Mouse (Mus musculus): ENCODE data around the gene Lsm12. TPM values are rescaled to one million over a fixed set of nuclear protein-coding genes. Genes with fewer than 3 reads are reported as not detected.

The Lsm12 gene
- 51.4 and 70.3 TPM in 2 replicates for polyA plus RNA-seq (2015; fragmentation: Nextera tagmentation; extraction: Ambion mirVana)

GRCm38 (mm10) chr11:102184646-102185495, at the start of gene Lsm12:
Lsm12 (minus strand) TSS chr11:102185296.
- Histone ChIP-seq H3K36me3 (replicated peaks) (peaks cover 28% of the 10 kb centered on the region), H3K27ac (replicated peaks) (peak within 1 kb of the TSS; percentile 92), H3K27me3 (no peaks in the 10 kb centered on the region), H3K9me3 (replicated peaks) (no peaks in the 10 kb centered on the region), H3K4me3 (replicated peaks) (peak within 1 kb of the TSS; percentile 94), H3K9ac (peak within 1 kb of the TSS; percentile 96), H3K4me1 (replicated peaks) (peaks cover 39% of the 10 kb centered on the region), H3K4me2 (peak within 1 kb of the TSS; percentile 85)
- under 1% methylated on average over 69 of the region's 70 CpGs for WGBS (ENCODE audit: insufficient replicate concordance)
- peak; percentile 82 for ATAC-seq (ENCODE audit: insufficient read depth)

- Histone ChIP-seq H3K4me2 (peak within 1 kb of the TSS; percentile 96), H3K27ac (replicated peaks) (peak within 1 kb of the TSS; percentile 83), H3K27me3 (peaks cover 52% of the 10 kb centered on the region), H3K4me1 (replicated peaks) (peaks cover 26% of the 10 kb centered on the region), H3K36me3 (replicated peaks) (no peaks in the 10 kb centered on the region), H3K9ac (peak within 1 kb of the TSS; percentile 88), H3K9me3 (replicated peaks) (no peaks in the 10 kb centered on the region), H3K4me3 (replicated peaks) (peak within 1 kb of the TSS; percentile 84)
- WGBS (ENCODE audit: insufficient replicate concordance), result under 1% methylated on average over 46 of the region's 49 CpGs
- ATAC-seq (ENCODE audit: insufficient read depth), result peak; percentile 94
Measured at GRCm38 (mm10) chr11:102230006-102230741, 45.1 kb upstream of the Lsm12 start, which contains the start of gene Hdac5. Hdac5 (minus strand) TSS chr11:102230166.

DNA sequence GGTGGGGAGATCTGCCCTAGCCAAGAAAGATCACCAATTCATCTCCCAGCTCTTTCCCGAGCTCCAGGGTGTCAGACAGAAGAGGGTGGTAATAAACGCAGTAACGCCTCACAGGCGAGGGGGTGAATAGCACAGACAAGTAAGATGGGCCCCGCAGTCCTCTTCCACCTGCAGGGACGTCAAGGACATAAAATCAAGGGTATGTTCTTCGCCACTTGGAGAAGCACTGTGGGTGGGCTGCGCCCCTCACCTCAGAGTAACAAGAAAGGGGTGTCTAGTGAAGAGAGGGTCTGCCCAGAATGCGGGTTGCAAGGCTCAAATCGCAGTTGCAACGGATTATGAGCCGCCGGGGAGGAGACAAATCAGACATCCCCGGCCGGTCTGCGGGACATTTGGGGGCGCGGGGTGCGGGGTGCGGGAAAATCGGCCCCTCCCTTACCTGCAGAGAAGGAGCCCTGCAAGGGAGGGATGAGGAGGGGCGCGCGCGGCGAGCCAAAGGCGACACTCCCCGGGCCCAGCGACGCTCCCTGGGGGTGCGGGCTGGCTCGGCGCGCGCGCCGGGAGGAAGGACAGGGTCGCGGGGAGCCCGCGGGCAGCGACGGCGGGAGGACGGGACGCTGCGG, 44.3 kb upstream of the Lsm12 start:
- no peaks in the 10 kb centered on the region for H3K36me3 ChIP-seq (replicated peaks)
- peak; percentile 60 for ATAC-seq (ENCODE audit: insufficient read depth)
- H3K4me2 ChIP-seq, result peak overlapping the region; percentile 96
- H3K9ac ChIP-seq, result peak overlapping the region; percentile 88
- peak overlapping the region; percentile 84 for H3K4me3 ChIP-seq (replicated peaks)
- H3K27me3 ChIP-seq, result peaks cover 59% of the 10 kb centered on the region
- peak overlapping the region; percentile 83 for H3K27ac ChIP-seq (replicated peaks)
- H3K4me1 ChIP-seq (replicated peaks), result peaks cover 34% of the 10 kb centered on the region
- H3K9me3 ChIP-seq (replicated peaks), result no peaks in the 10 kb centered on the region
- under 1% methylated on average over 47 of the region's 47 CpGs for WGBS (ENCODE audit: insufficient replicate concordance)

DNA sequence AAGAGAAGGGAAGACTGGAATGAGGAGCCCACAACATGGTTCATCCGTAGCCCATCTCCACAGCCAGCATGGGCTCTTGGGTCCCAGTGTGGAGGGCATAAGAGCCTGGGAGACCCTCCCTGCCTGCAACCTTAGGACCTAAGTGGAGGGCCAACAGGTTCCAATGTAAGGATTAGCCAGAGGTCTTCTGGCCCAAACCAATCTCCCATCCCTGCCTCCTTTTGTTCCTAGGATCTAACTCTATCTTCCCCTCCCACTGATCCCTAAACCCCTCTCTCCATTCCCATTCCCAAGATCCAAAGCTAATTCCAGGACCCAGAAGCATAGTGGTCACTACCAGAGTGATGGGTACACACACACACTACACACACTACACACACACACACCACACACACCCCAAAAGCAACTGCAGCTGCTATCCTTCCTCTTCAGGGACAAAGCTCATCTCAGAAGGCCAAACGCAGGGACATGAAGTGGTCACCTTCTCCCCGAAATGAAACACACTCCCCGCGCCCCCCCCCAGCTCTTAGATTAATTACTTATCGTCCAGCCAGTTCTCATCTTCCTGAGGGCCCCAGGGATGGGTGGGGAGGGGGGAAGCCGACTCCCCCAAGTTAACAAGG, 43.7 kb upstream of the Lsm12 start:
- H3K4me2 ChIP-seq, result peak overlapping the region; percentile 96
- peak overlapping the region; percentile 88 for H3K9ac ChIP-seq
- H3K27ac ChIP-seq (replicated peaks), result no peak overlapping the region
- H3K36me3 ChIP-seq (replicated peaks), result no peaks in the 10 kb centered on the region
- no peaks in the 10 kb centered on the region for H3K9me3 ChIP-seq (replicated peaks)
- no peak for ATAC-seq (ENCODE audit: insufficient read depth)
- H3K4me1 ChIP-seq (replicated peaks), result peaks cover 40% of the 10 kb centered on the region
- H3K27me3 ChIP-seq, result peaks cover 66% of the 10 kb centered on the region
- WGBS (ENCODE audit: insufficient replicate concordance), result 18% methylated on average over 7 of the region's 7 CpGs
- peak overlapping the region; percentile 84 for H3K4me3 ChIP-seq (replicated peaks)

DNA sequence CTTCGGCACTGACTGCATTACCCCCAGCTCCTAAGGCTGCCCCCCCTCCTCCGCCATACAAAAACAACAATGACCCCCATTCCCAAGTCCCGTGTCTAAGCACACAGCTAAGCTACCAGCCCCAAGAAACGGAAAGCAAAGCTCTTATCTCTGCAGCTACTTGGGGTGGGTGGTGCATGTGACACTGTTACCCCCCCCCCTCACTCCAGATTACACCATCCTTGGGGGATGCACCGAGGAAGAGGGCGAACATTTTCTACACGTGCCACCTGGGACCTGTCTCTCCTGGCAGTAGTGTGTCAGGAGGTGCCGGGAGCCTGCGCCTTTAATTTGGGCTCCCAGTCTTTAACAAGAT, 43.1 kb upstream of the Lsm12 start:
- H3K4me2 ChIP-seq, result peak overlapping the region; percentile 96
- 32% methylated on average over 9 of the region's 9 CpGs for WGBS (ENCODE audit: insufficient replicate concordance)
- no peak for ATAC-seq (ENCODE audit: insufficient read depth)
- peaks cover 72% of the 10 kb centered on the region for H3K27me3 ChIP-seq
- H3K4me1 ChIP-seq (replicated peaks), result peaks cover 44% of the 10 kb centered on the region
- no peaks in the 10 kb centered on the region for H3K36me3 ChIP-seq (replicated peaks)
- H3K9me3 ChIP-seq (replicated peaks), result no peaks in the 10 kb centered on the region
- H3K4me3 ChIP-seq (replicated peaks), result no peak overlapping the region; the same call in 1 of the 2 replicates
- H3K27ac ChIP-seq (replicated peaks), result no peak overlapping the region
- H3K9ac ChIP-seq, result no peak overlapping the region

DNA sequence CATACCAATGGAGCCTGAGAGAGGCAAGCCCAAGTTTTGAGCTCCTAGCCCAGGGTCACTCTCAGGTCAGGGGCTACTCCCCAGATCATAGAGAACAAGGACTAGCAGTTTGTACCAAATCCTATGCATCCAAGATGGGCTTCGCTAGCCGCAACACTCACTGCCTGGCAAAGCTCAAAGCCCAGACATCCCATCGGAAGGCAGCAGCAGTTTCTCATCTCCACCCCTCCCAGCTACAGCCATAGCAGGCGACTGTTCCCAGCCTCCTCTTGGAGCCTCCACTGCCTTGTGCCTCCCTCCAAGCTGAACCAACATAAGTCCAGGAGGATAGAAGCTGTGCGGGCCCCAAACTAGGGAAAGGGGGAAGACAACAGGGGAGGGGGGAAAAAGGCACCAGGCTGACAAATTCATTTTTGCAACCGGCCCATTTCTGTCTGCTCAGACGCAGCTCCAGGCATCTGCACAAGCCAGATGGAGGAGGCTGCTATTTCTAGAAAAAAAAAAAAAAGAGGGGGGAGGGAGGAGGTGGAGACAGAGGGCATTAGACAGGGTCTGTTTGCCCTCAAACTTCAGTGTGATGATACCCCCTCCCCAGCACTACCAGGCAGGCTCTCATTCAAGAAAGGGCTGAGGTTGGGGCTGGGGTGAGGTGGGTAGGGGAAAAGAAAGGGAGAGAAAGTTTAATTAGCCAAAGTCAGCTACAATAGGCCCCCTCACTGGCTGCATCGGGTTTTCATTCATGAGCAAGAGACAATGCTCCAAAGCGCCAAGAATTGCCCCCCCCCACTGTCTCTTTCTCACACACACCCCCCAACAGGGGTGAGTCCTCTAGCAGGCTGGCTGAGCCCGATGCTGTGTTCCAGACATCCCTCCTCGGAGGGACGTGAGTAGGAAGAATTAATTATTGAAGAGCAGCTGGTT, 42.4 kb upstream of the Lsm12 start:
- H3K9ac ChIP-seq, result no peak overlapping the region
- peaks cover 50% of the 10 kb centered on the region for H3K4me1 ChIP-seq (replicated peaks)
- no peaks in the 10 kb centered on the region for H3K9me3 ChIP-seq (replicated peaks)
- H3K4me2 ChIP-seq, result peak overlapping the region; percentile 96
- H3K36me3 ChIP-seq (replicated peaks), result no peaks in the 10 kb centered on the region
- H3K27ac ChIP-seq (replicated peaks), result no peak overlapping the region
- WGBS (ENCODE audit: insufficient replicate concordance), result 47% methylated on average over 12 of the region's 12 CpGs
- H3K27me3 ChIP-seq, result peaks cover 70% of the 10 kb centered on the region
- no peak overlapping the region; the same call in 1 of the 2 replicates for H3K4me3 ChIP-seq (replicated peaks)
- ATAC-seq (ENCODE audit: insufficient read depth), result no peak

DNA sequence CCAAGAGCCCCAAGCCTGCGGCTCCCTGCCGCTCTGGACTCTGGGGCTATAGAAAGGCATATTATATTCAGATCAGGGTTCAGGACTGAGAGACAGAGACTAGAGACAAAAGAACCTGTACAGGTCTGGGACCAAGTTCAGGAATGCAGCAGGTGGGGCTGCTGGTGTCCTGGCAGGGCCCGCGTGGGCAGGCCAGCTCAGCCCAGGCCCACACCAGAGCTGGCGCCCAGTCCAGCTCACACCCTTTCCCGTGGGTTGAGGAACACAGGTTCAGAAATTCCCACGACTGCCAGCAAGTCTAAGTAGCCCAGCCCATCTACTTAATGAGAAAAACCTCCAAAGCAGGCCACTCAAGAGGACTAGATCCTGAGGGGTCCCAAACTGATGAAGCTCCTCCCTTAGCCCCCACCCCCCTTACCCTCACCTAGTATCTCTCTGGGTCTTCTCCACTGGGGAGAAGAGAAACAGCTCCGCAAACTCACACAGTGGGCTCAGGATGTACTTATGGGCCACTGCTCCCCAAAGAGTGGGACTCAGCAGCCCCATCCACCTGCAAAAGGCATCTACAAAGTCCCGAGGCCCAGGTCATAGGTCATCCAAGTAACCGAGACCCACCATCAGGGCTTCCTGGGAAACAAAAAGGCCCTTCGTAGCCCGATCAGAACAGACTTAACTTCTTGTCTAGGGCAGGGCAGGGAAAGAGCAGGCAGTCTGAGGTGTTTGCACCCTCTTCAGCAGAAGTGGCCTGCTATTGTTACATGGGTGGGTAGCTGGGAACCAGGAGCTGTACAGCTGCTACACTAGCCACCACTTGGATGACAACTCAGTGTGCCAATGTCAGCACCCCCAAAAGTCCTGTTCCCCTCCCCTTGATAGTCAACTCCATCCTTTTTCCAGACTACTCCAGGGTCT, 41.2 kb upstream of the Lsm12 start:
- no peak overlapping the region for H3K9ac ChIP-seq
- no peak for ATAC-seq (ENCODE audit: insufficient read depth)
- H3K27me3 ChIP-seq, result peaks cover 72% of the 10 kb centered on the region
- H3K4me1 ChIP-seq (replicated peaks), result peaks cover 59% of the 10 kb centered on the region
- H3K4me3 ChIP-seq (replicated peaks), result no peak overlapping the region
- no peaks in the 10 kb centered on the region for H3K36me3 ChIP-seq (replicated peaks)
- no peak overlapping the region for H3K27ac ChIP-seq (replicated peaks)
- 66% methylated on average over 12 of the region's 12 CpGs for WGBS (ENCODE audit: insufficient replicate concordance)
- no peaks in the 10 kb centered on the region for H3K9me3 ChIP-seq (replicated peaks)
- no peak overlapping the region for H3K4me2 ChIP-seq

DNA sequence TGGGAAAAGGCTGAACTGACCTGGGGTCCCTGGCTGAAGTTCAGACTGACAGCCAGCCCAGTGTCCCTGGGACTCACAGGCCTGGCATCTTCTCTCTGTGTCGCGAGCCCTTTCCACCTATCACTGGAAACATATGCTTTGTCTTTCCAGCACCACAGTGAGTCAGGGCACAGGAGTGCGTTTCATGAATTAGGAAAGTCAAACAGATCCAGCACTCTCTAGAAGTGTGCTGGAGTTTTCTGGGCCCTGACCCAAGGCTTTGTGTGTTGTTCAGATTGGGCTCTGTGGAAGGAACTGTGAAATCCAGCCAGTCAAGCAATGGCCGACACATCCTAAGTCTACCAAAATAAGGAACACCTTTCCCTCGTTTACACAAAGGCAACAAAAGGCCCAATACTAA, 40.1 kb upstream of the Lsm12 start:
- H3K4me3 ChIP-seq (replicated peaks), result no peak overlapping the region
- H3K27me3 ChIP-seq, result peaks cover 72% of the 10 kb centered on the region
- ATAC-seq (ENCODE audit: insufficient read depth), result no peak
- peaks cover 60% of the 10 kb centered on the region for H3K4me1 ChIP-seq (replicated peaks)
- whole genome bisulfite sequencing (ENCODE audit: insufficient replicate concordance), result 53% methylated on average over 5 of the region's 5 CpGs
- no peaks in the 10 kb centered on the region for H3K9me3 ChIP-seq (replicated peaks)
- H3K36me3 ChIP-seq (replicated peaks), result no peaks in the 10 kb centered on the region
- H3K9ac ChIP-seq, result no peak overlapping the region
- no peak overlapping the region for H3K27ac ChIP-seq (replicated peaks)
- peak overlapping the region; percentile 53; the same call in 1 of the 2 replicates for H3K4me2 ChIP-seq

GRCm38 (mm10) chr11:102224686-102225085, 39.6 kb upstream of the Lsm12 start:
- no peak overlapping the region for H3K9ac ChIP-seq
- peaks cover 62% of the 10 kb centered on the region for H3K4me1 ChIP-seq (replicated peaks)
- H3K27me3 ChIP-seq, result peaks cover 70% of the 10 kb centered on the region
- no peak overlapping the region for H3K27ac ChIP-seq (replicated peaks)
- H3K36me3 ChIP-seq (replicated peaks), result no peaks in the 10 kb centered on the region
- no peak for ATAC-seq (ENCODE audit: insufficient read depth)
- no peaks in the 10 kb centered on the region for H3K9me3 ChIP-seq (replicated peaks)
- H3K4me3 ChIP-seq (replicated peaks), result no peak overlapping the region
- WGBS (ENCODE audit: insufficient replicate concordance), result 16% methylated on average over 22 of the region's 22 CpGs
- peak overlapping the region; percentile 53 for H3K4me2 ChIP-seq

Measured in liver, embryonic 15.5 days (tissue).